Mouse (Mus musculus) CH12.LX (cell line): ENCODE results near the gene Zswim4. TPM values are rescaled to one million over a fixed set of nuclear protein-coding genes. Genes with fewer than 3 reads are reported as not detected.

Experiments
- DNase-seq: peaks from one replicate; pipeline ENCODE4 v3.0.0-alpha.2; 2013; ENCODE audit errors: extremely low read depth
- H3K27ac ChIP-seq: 2 replicates; pipeline ENCODE4 v1.5.1; 2012; ENCODE audit warnings: low read depth, mild to moderate bottlenecking, control low read depth, moderate library complexity; ENCODE audit not compliant: insufficient read depth
- H3K27me3 ChIP-seq: replicated peaks from 2 replicates; pipeline ENCODE3; 2012; ENCODE audit warnings: inconsistent platforms
- H3K36me3 ChIP-seq, 2 experiments: replicated peaks in 1 of 2; 2 replicates each; pipeline versions ENCODE3 to v1.6.1; 2012; ENCODE audit warnings: inconsistent platforms in 1 of 2, low read length in 1 of 2, mild to moderate bottlenecking in 1 of 2, mixed read lengths in 1 of 2, moderate library complexity in 1 of 2; ENCODE audit not compliant: control insufficient read depth in 1 of 2, insufficient read depth in 1 of 2
- H3K4me1 ChIP-seq, 2 experiments: 2 replicates each; pipeline ENCODE4 v1.6.1; 2012; ENCODE audit warnings: inconsistent platforms in 1 of 2, moderate library complexity in 1 of 2; ENCODE audit not compliant: insufficient read depth in 2 of 2, control insufficient read depth in 1 of 2
- H3K4me2 ChIP-seq: 2 replicates; pipeline ENCODE4 v1.6.1; 2012; ENCODE audit warnings: low read depth, mild to moderate bottlenecking, control low read depth; ENCODE audit not compliant: poor library complexity, insufficient read depth, severe bottlenecking
- H3K4me3 ChIP-seq, 3 experiments: fragments of 150-350 bp in 1 of 3; sonication (generic) in 1 of 3; replicated peaks in 1 of 3; 2 replicates each; pipeline versions ENCODE3 to v1.5.1; 2011 to 2012; ENCODE audit warnings: low read depth in 2 of 3, low read length in 2 of 3, mild to moderate bottlenecking in 2 of 3, moderate library complexity in 2 of 3, control low read depth in 1 of 3, improper control_type of control experiment in 1 of 3, inconsistent platforms in 1 of 3, mixed read lengths in 1 of 3; ENCODE audit not compliant: poor library complexity in 1 of 3
- H3K79me2 ChIP-seq: replicated peaks from 2 replicates; pipeline ENCODE4 v1.6.1; 2012; ENCODE audit warnings: mild to moderate bottlenecking, moderate library complexity; ENCODE audit not compliant: control insufficient read depth, poor library complexity, insufficient read depth, severe bottlenecking; ENCODE audit errors: extremely low read depth
- H3K9ac ChIP-seq: 2 replicates; pipeline ENCODE4 v1.6.1; 2012; ENCODE audit warnings: low read depth, mild to moderate bottlenecking, control low read depth, moderate library complexity; ENCODE audit not compliant: insufficient read depth
- H3K9me3 ChIP-seq: replicated peaks from 2 replicates; pipeline ENCODE3; 2012; ENCODE audit warnings: low read length, inconsistent platforms, mixed read lengths
- CHD1 ChIP-seq: IDR thresholded peaks from 2 replicates; pipeline ENCODE4 v1.6.1; 2012; ENCODE audit warnings: low read depth, low read length, improper control_type of control experiment, inconsistent platforms
- CHD2 ChIP-seq: IDR thresholded peaks from 2 replicates; pipeline ENCODE4 v1.6.1; 2011; ENCODE audit warnings: low read length, improper control_type of control experiment
- ELF1 ChIP-seq: IDR thresholded peaks from 2 replicates; pipeline ENCODE4 v1.6.1; 2014; ENCODE audit warnings: low read depth, mild to moderate bottlenecking, inconsistent platforms, low read length, improper control_type of control experiment
- ETS1 ChIP-seq: conservative IDR thresholded peaks from 2 replicates; pipeline ENCODE4 v1.6.1; 2012; ENCODE audit warnings: low read depth, mild to moderate bottlenecking, inconsistent platforms, low read length, improper control_type of control experiment, moderate library complexity
- GABPA ChIP-seq: IDR thresholded peaks from 2 replicates; pipeline ENCODE4 v1.6.1; 2012; ENCODE audit warnings: low read depth, low read length, improper control_type of control experiment, inconsistent platforms; ENCODE audit not compliant: insufficient replicate concordance
- KAT2A ChIP-seq: IDR thresholded peaks from 2 replicates; pipeline ENCODE4 v1.6.1; 2012; ENCODE audit warnings: low read length, improper control_type of control experiment, inconsistent platforms; ENCODE audit not compliant: insufficient replicate concordance
- MAX ChIP-seq: IDR thresholded peaks from 2 replicates; pipeline ENCODE4 v1.6.1; 2011; ENCODE audit warnings: low read length, improper control_type of control experiment
- MXI1 ChIP-seq: IDR thresholded peaks from 2 replicates; pipeline ENCODE4 v1.6.1; 2011; ENCODE audit warnings: mild to moderate bottlenecking, low read depth, low read length, improper control_type of control experiment
- POLR2A ChIP-seq: IDR thresholded peaks from 2 replicates; pipeline ENCODE4 v1.6.1; 2011; ENCODE audit warnings: low read depth, mild to moderate bottlenecking, improper control_type of control experiment, low read length
- POLR2AphosphoS2 ChIP-seq: IDR thresholded peaks from 2 replicates; pipeline ENCODE4 v1.6.1; 2011; ENCODE audit warnings: low read depth, low read length, improper control_type of control experiment
- RAD21 ChIP-seq: IDR thresholded peaks from 2 replicates; pipeline ENCODE4 v1.6.1; 2011; ENCODE audit warnings: low read depth, mild to moderate bottlenecking, low read length, improper control_type of control experiment, moderate library complexity
- RCOR1 ChIP-seq: conservative IDR thresholded peaks from 2 replicates; pipeline ENCODE4 v1.6.1; 2012; ENCODE audit warnings: low read depth, mild to moderate bottlenecking, inconsistent platforms, low read length, improper control_type of control experiment
- UBTF ChIP-seq: IDR thresholded peaks from 2 replicates; pipeline ENCODE4 v1.6.1; 2012; ENCODE audit warnings: low read depth, mild to moderate bottlenecking, inconsistent platforms, low read length, improper control_type of control experiment, moderate library complexity
- USF2 ChIP-seq: conservative IDR thresholded peaks from 2 replicates; pipeline ENCODE4 v1.6.1; 2011; ENCODE audit warnings: low read depth, low read length, improper control_type of control experiment
- dilution Hi-C: fragments of 300-500 bp; cut with MboI; formaldehyde crosslinking; loops from 2 replicates; pipeline ENCODE4 v1.14.3; 2020; ENCODE audit warnings: low sequenced_read_pairs; ENCODE audit not compliant: extremely low pct_unique_long_range_greater_than_20kb, extremely low pct_ligation_motif_present
- in situ Hi-C: fragments of 300-500 bp; cut with MboI; formaldehyde crosslinking; loops from 3 replicates; pipeline ENCODE4 v1.14.3; 2019; ENCODE audit warnings: low sequenced_read_pairs, low pct_ligation_motif_present, low pct_unique_long_range_greater_than_20kb, mixed read lengths
- polyA plus RNA-seq: library from polyadenylated mRNA; unstranded; fragments of >175 nt; gene quantifications from 2 replicates; pipeline ENCODE4 v1.2.1, GENCODE M21; 2012; ENCODE audit warnings: low read depth; ENCODE audit not compliant: insufficient read length
- total RNA-seq, 2 experiments: library from RNA; depleted of rRNA; stranded (reverse); fragments of 300-350 nt in 1 of 2; fragments of >200 nt in 1 of 2; gene quantifications; 2 replicates each; pipeline ENCODE4 v1.2.3; 2012 to 2014

Gene Zswim4
- total and polyA plus RNA-seq, 3 experiments: 4.9 to 9.7 (median 9.1) TPM

DNA sequence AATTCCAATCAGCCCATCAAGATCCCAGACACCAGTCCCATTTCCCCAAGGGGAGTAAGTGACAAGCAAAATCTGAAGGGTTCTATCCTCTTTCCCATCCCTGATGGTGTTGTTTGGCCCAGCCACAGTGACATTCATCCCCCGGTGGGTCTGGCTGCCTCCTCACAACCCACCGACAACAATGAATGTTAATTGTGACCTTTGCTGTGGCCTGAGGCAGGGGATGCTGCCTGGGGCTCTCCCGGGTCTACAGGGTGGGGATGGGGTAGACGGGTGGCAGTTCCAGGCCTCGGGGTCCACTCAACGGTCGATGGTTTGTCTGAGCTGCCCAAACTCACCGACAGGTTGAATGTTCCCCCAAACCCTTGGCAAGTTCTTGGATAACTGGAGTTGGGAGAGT, 58.3 kb downstream of the Zswim4 start:
- peaks cover 3 to 5% of the 10 kb centered on the region in 2 experiments for H3K4me1 ChIP-seq
- H3K27me3 ChIP-seq: peaks cover 33% of the 10 kb centered on the region
- TF ChIP-seq CHD2 (no peak), ETS1 (no peak), UBTF (no peak), KAT2A (no peak), MXI1 (no peak), MAX (no peak), RAD21 (no peak), ELF1 (no peak)
- in situ Hi-C loops (no loop called here), dilution Hi-C loops (no loop called here)
- no peak overlapping the region for H3K4me2 ChIP-seq
- H3K9ac ChIP-seq: no peak overlapping the region
- H3K9me3 ChIP-seq: no peaks in the 10 kb centered on the region
- DNase-seq: no peak
- H3K36me3 ChIP-seq: no peaks in the 10 kb centered on the region
- H3K79me2 ChIP-seq: no peaks in the 10 kb centered on the region
- no peak overlapping the region for H3K27ac ChIP-seq
- H3K4me3 ChIP-seq: no peak overlapping the region

DNA sequence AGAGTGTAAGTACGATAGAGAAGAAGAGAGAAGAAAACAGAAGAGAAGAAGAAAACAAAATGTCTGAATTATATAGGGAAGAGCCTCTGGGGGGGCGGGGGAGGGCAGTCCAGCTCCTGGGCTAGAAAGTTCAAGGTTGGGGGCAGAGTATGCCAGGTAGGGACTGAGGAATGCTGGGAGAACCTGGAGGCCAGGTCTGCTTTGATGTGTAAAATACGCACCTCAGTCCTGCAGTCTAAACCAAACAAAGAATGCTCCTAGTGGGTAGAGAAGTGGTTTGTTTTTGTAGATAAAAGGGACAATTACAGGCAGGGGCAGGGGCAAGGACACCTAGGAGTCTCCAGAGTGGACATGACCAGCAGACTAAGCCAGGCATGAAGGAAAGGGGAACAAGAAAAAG, 59.5 kb downstream of the Zswim4 start:
- Histone ChIP-seq H3K4me1 (peaks cover 8 to 11% of the 10 kb centered on the region in 2 experiments), H3K27me3 (peaks cover 43% of the 10 kb centered on the region), H3K36me3 (no peaks in the 10 kb centered on the region), H3K9me3 (no peaks in the 10 kb centered on the region), H3K27ac (no peak overlapping the region)
- no peak for DNase-seq
- dilution Hi-C loops: no loop called here
- TF ChIP-seq GABPA (no peak), RCOR1 (no peak), POLR2A (no peak)
- TF ChIP-seq, all 38 proteins: peak for 0
- Histone ChIP-seq H3K79me2 (no peaks in the 10 kb centered on the region), H3K4me3 (no peak overlapping the region), H3K4me2 (no peak overlapping the region), H3K9ac (no peak overlapping the region)
- in situ Hi-C loops: no loop called here

DNA sequence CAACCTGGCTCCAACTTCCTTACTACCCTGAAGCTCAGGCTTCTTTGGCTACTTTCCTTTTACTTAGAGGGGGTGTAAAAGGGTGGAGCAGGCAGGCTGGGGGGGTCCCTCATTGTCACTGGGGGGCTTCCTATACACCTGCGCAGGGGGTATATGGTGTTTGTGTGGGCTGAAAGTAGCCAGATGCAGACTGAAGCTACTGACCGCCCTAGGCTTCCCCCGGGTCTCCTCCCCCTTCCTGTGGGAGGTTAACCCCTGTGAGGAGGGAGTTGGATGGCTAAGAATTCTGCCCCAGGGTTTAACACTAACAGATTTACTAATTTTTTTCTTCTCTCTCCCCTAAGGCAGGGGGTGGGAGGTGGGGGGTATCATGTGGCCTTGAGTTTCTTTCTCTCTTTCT, 60.3 kb downstream of the Zswim4 start:
- H3K27ac ChIP-seq: no peak overlapping the region
- no peak for TF ChIP-seq MAX
- TF ChIP-seq POLR2AphosphoS2: no peak
- no peak for TF ChIP-seq USF2
- no peak for TF ChIP-seq RAD21
- TF ChIP-seq CHD1: no peak
- TF ChIP-seq, all 38 proteins: peak for 0
- Histone ChIP-seq H3K27me3 (peaks cover 52% of the 10 kb centered on the region), H3K36me3 (no peaks in the 10 kb centered on the region), H3K4me3 (no peak overlapping the region), H3K4me1 (peaks cover 8 to 11% of the 10 kb centered on the region in 2 experiments), H3K9ac (no peak overlapping the region), H3K9me3 (no peaks in the 10 kb centered on the region), H3K4me2 (no peak overlapping the region), H3K79me2 (no peaks in the 10 kb centered on the region)
- no peak for DNase-seq
- dilution Hi-C loops (no loop called here), in situ Hi-C loops (no loop called here)
